Mouse (Mus musculus) olfactory bulb, adult 2 months (tissue): Measurements from ENCODE around the gene Foxr1. TPM values are rescaled to one million over a fixed set of nuclear protein-coding genes. Genes with fewer than 3 reads are reported as not detected.

Experiments
- H3K27ac ChIP-seq: fragments of 200-500 bp; 2 replicates; pipeline ENCODE4 v1.5.1; 2012; ENCODE audit warnings: low read depth, low read length; ENCODE audit not compliant: insufficient read depth
- H3K4me1 ChIP-seq: fragments of 200-500 bp; 2 replicates; pipeline ENCODE4 v1.6.1; 2012; ENCODE audit warnings: low read length; ENCODE audit not compliant: control insufficient read depth, insufficient read depth
- H3K4me3 ChIP-seq: fragments of 200-500 bp; 2 replicates; pipeline ENCODE4 v1.5.1; 2012; ENCODE audit warnings: mild to moderate bottlenecking, low read depth, low read length, moderate library complexity; ENCODE audit not compliant: insufficient read depth
- CTCF ChIP-seq: fragments of 200-500 bp; IDR thresholded peaks from 2 replicates; pipeline ENCODE4 v1.5.1; 2012; ENCODE audit warnings: low read depth, mild to moderate bottlenecking, low read length, moderate library complexity; ENCODE audit not compliant: insufficient read depth
- POLR2A ChIP-seq: fragments of 200-500 bp; IDR thresholded peaks from 2 replicates; pipeline ENCODE4 v1.6.1; 2012; ENCODE audit warnings: mild to moderate bottlenecking, low read depth, low read length, moderate library complexity; ENCODE audit not compliant: insufficient read depth
- WGBS: fragments of 180-500 bp; shearing (Covaris S2); methylation state at CpG from one replicate; pipeline ENCODE4 v1.1.7; 2018; 5-methylcytosine and 5-hydroxymethylcytosine counted together
- polyA plus RNA-seq: library from polyadenylated mRNA; stranded (reverse); fragments of >200 nt; gene quantifications from 2 replicates; pipeline ENCODE4 v1.2.4, GENCODE M21; 2012; ENCODE audit warnings: low replicate concordance; ENCODE audit not compliant: missing spikeins, insufficient read depth, insufficient read length

Foxr1 gene
- polyA plus RNA-seq, 1 experiment, result not detected

GRCm38 (mm10) chr9:44485105-44485515 is 44.2 kb upstream of the Foxr1 start:
- peaks cover 61% of the 10 kb centered on the region for H3K4me1 ChIP-seq
- TF ChIP-seq CTCF (no peak), POLR2A (no peak)
- H3K4me3 ChIP-seq, result peak overlapping the region; percentile 31
- 14% methylated on average over 6 of the region's 6 CpGs for WGBS
- H3K27ac ChIP-seq, result no peak overlapping the region

- peak overlapping the region; percentile 89; the same call in 1 of the 2 replicates for H3K27ac ChIP-seq
- peak overlapping the region; percentile 84 for H3K4me3 ChIP-seq
- TF ChIP-seq POLR2A, result no peak
- TF ChIP-seq CTCF, result no peak
- 6% methylated on average over 7 of the region's 7 CpGs for WGBS
- peaks cover 55% of the 10 kb centered on the region for H3K4me1 ChIP-seq
Observed at GRCm38 (mm10) chr9:44484311-44485104, 43.6 kb upstream of the Foxr1 start.

GRCm38 (mm10) chr9:44483510-44484044 is 42.6 kb upstream of the Foxr1 start:
- WGBS, result 0% methylated on average over 12 of the region's 12 CpGs
- TF ChIP-seq POLR2A, result no peak; the same call in 1 of the 2 replicates
- TF ChIP-seq CTCF, result no peak
- Histone ChIP-seq H3K4me3 (peak overlapping the region; percentile 84), H3K4me1 (peaks cover 46% of the 10 kb centered on the region), H3K27ac (peak overlapping the region; percentile 89)

- TF ChIP-seq CTCF (no peak), POLR2A (no peak)
- Histone ChIP-seq H3K4me3 (peak overlapping the region; percentile 84), H3K27ac (peak overlapping the region; percentile 89), H3K4me1 (peaks cover 42% of the 10 kb centered on the region)
- WGBS, result under 1% methylated on average over 39 of the region's 39 CpGs
Observed at GRCm38 (mm10) chr9:44483041-44483509, 42.1 kb upstream of the Foxr1 start.

GRCm38 (mm10) chr9:44482552-44482951 is 41.6 kb upstream of the Foxr1 start, which contains the start of gene Bcl9l:
Bcl9l (plus strand) TSS chr9:44482825.
- peak; percentile 52; the same call in 1 of the 2 replicates for TF ChIP-seq CTCF
- TF ChIP-seq POLR2A, result peak; percentile 74
- H3K4me1 ChIP-seq, result peaks cover 38% of the 10 kb centered on the region
- H3K27ac ChIP-seq, result peak within 1 kb of the TSS; percentile 89
- peak within 1 kb of the TSS; percentile 84 for H3K4me3 ChIP-seq
- under 1% methylated on average over 27 of the region's 31 CpGs for WGBS

- peak overlapping the region; percentile 84 for H3K4me3 ChIP-seq
- TF ChIP-seq CTCF, result no peak
- no peak for TF ChIP-seq POLR2A
- WGBS, result 8% methylated on average over 3 of the region's 3 CpGs
- peaks cover 37% of the 10 kb centered on the region for H3K4me1 ChIP-seq
- H3K27ac ChIP-seq, result peak overlapping the region; percentile 89
Observed at GRCm38 (mm10) chr9:44482112-44482511, 41.2 kb upstream of the Foxr1 start.

- WGBS, result 1% methylated on average over 26 of the region's 26 CpGs
- peak overlapping the region; percentile 93 for H3K27ac ChIP-seq
- H3K4me3 ChIP-seq, result peak overlapping the region; percentile 95
- H3K4me1 ChIP-seq, result peaks cover 15% of the 10 kb centered on the region
- TF ChIP-seq CTCF, result peak; percentile 86
- no peak for TF ChIP-seq POLR2A
Observed at GRCm38 (mm10) chr9:44479628-44480428, 38.9 kb upstream of the Foxr1 start.

- Histone ChIP-seq H3K4me3 (peak overlapping the region; percentile 95), H3K27ac (peak overlapping the region; percentile 93), H3K4me1 (peaks cover 10% of the 10 kb centered on the region)
- TF ChIP-seq POLR2A, result no peak
- no peak for TF ChIP-seq CTCF
- WGBS, result under 1% methylated on average over 29 of the region's 29 CpGs
Observed at GRCm38 (mm10) chr9:44478959-44479605, 38.1 kb upstream of the Foxr1 start.
